Mouse (Mus musculus): ENCODE data around the gene Map4k5.

- TF ChIP-seq POLR2A (IDR thresholded peaks at IDR 0.05; ENCODE audit: low read depth, low read length) (no peak), CTCF (IDR thresholded peaks at IDR 0.05; ENCODE audit: extremely low read depth, insufficient read depth, insufficient read length, insufficient replicate concordance) (no peak)
These were observed 37.2 kb downstream of the Map4k5 start for GRCm38 (mm10) chr12:69855641-69856300.

Measured in spleen, adult 2 months (tissue).